Mouse (Mus musculus): ENCODE measurements around the gene Mettl21c. TPM values are rescaled to one million over a fixed set of nuclear protein-coding genes. Genes with fewer than 3 reads are reported as not detected.

Gene Mettl21c
- polyA plus RNA-seq, 1 experiment from 2014 or later = 1.2 TPM

DNA sequence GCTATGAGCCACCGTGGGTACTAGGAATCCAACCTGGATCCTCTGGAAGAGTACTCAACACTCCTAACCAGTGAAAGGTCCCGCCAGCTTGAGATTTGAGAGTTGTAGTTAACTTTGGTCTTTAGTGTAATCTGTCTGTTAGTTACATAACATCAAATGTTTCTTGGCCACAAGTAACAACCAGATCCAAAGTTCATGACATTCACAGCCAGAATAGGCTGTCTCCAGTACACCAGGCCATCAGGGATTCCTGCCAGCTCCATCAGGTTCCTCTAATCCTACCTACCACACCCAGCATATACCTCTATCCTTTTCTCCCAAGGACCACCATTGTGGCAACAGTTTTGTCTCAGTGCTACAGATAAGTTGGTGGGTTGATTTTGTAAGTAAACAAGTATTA lies 4.3 kb downstream of the Mettl21c start:
- Histone ChIP-seq H3K36me3 (no peaks in the 10 kb centered on the region), H3K4me3 (no peak overlapping the region), H3K27ac (no peak overlapping the region), H3K9ac (no peak overlapping the region), H3K4me1 (no peaks in the 10 kb centered on the region), H3K9me3 (replicated peaks) (no peaks in the 10 kb centered on the region), H3K4me2 (replicated peaks) (no peak overlapping the region), H3K27me3 (no peaks in the 10 kb centered on the region)
- ATAC-seq (ENCODE audit: low FRiP score) = no peak
- WGBS = 96% methylated on average over 2 of the region's 2 CpGs

DNA sequence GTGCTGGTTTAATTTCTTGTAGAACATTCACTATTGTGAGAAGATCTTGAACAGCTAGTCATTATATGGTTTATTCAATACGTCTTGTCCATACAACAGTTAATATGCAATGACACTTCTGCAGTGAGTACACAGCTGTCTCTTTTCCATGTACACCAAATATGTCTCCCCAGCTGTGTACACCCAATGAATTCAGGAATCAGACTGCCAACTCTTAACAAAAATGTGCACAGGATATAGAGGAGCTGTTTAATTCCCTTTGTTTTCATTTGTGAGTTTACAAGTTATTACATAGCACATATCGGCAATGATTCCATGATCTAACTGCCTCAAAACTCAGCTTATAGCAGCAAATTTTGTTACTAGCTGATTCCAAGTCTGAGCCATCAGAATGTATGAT lies 15.3 kb downstream of the Mettl21c start:
- ATAC-seq (ENCODE audit: low FRiP score) = no peak
- H3K4me1 ChIP-seq = no peaks in the 10 kb centered on the region
- H3K4me3 ChIP-seq = no peak overlapping the region
- H3K4me2 ChIP-seq (replicated peaks) = no peak overlapping the region
- H3K9ac ChIP-seq = no peak overlapping the region
- peaks cover 12% of the 10 kb centered on the region for H3K36me3 ChIP-seq
- H3K9me3 ChIP-seq (replicated peaks) = no peaks in the 10 kb centered on the region
- no peaks in the 10 kb centered on the region for H3K27me3 ChIP-seq
- no peak overlapping the region for H3K27ac ChIP-seq
- 95% methylated on average over 2 of the region's 2 CpGs for WGBS

DNA sequence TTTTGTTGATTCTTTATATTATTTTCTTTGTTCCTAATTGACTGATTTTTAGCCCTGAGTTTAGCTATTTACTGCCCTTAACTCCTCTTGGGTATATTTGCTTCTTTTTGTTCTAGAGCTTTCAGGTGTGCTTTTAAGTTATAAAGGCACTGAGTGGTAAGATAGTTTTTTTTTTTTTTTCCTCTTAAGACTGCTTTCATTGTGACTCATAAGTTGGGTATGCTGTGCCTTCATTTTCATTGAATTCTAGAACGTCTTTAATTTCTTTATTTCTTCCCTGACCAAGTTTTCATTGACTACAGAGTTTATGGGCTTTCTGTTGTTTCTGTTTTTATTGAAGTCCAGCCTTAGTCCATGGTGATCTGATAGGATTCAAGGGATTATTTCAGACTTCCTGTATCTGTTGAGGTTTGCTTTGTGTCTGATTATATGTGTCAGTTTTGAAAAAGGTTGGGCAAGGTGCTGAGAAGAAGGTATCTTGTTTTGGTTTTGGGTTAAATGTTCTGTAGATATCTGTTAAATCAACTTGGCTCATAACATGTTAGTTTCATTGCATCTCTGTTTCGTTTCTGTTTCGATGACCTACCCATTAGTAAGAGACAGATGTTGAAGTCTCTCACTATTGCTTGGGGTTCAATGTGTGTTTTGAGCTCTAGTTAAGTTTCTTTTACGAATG lies 22.8 kb downstream of the Mettl21c start:
- WGBS = 96% methylated on average over 4 of the region's 4 CpGs
- no peak overlapping the region for H3K9ac ChIP-seq
- peaks cover 59% of the 10 kb centered on the region for H3K36me3 ChIP-seq
- H3K9me3 ChIP-seq (replicated peaks) = peaks cover 4% of the 10 kb centered on the region; the same call in 1 of the 2 replicates
- no peak overlapping the region for H3K27ac ChIP-seq
- H3K27me3 ChIP-seq = no peaks in the 10 kb centered on the region
- ATAC-seq (ENCODE audit: low FRiP score) = no peak
- H3K4me2 ChIP-seq (replicated peaks) = no peak overlapping the region
- no peak overlapping the region for H3K4me3 ChIP-seq
- no peaks in the 10 kb centered on the region for H3K4me1 ChIP-seq

DNA sequence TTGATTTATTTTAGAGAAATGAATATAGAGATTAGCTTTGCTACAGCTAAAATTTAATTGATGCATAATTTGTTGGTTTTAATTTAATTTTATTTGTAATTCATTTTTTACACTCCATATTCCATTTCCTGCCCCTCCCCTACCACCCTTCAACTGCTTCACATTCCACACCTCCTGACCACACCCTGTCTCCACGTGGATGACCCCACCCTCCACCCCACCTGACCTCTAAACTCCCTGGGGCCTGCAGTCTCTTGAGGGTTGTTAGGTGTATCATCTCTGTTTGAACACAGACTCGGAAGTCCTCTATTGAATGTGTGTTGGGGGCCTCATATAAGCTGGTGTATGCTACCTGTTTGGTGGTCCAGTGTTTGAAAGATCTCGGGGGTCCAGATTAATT lies 48.7 kb downstream of the Mettl21c start:
- H3K4me2 ChIP-seq (replicated peaks) = no peak overlapping the region
- H3K36me3 ChIP-seq = peaks cover 38% of the 10 kb centered on the region
- no peak for ATAC-seq (ENCODE audit: low FRiP score)
- H3K4me3 ChIP-seq = no peak overlapping the region
- H3K27me3 ChIP-seq = no peaks in the 10 kb centered on the region
- no peaks in the 10 kb centered on the region for H3K4me1 ChIP-seq
- no peak overlapping the region for H3K9ac ChIP-seq
- no peaks in the 10 kb centered on the region for H3K9me3 ChIP-seq (replicated peaks)
- WGBS = 82% methylated on average over 3 of the region's 3 CpGs
- no peak overlapping the region for H3K27ac ChIP-seq

DNA sequence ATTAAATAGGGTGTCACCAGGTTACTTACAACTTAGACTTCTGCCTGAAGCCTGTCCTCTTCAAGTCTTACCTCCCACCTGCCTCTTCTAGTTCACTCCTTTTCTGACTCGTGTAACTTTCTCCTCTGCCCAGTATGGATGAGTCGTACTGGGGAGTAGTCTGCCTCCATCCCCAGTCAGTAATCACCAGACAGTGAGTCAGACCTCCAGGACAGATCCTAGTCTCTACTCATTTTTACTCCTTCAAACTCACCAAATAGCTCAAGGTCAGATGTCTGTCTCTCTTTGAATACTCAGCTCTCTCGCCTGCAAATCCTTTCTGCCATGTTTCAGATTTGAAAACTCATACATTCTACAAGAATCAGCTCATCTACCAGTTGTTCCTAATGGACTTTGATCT lies 50.5 kb downstream of the Mettl21c start:
- no peak overlapping the region for H3K27ac ChIP-seq
- no peak for ATAC-seq (ENCODE audit: low FRiP score)

DNA sequence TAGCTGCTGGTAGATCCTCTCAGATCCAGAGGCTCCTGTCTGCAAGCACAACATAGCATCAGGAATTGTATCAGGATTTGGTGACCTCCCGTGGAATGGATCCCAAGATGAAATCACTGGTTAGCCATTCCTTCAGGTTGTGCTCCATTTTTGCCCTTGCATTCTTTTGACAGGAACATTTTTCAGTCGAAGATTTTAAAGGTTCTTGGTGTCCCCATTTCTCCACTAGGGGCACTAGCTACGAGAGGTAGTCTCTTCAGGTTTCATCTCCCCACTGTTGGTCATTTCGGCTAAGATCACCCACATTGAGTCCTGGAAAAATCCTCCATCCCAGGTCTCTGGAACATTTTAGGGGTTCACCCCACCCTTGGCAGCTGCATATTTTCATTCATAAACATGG lies 53.1 kb downstream of the Mettl21c start:
- no peak overlapping the region for H3K4me2 ChIP-seq (replicated peaks)
- no peaks in the 10 kb centered on the region for H3K9me3 ChIP-seq (replicated peaks)
- H3K4me1 ChIP-seq = no peaks in the 10 kb centered on the region
- no peak overlapping the region for H3K4me3 ChIP-seq
- H3K27me3 ChIP-seq = no peaks in the 10 kb centered on the region
- H3K27ac ChIP-seq = no peak overlapping the region
- H3K36me3 ChIP-seq = peaks cover 35% of the 10 kb centered on the region
- 88% methylated on average over 4 of the region's 4 CpGs for WGBS
- no peak for ATAC-seq (ENCODE audit: low FRiP score)
- no peak overlapping the region for H3K9ac ChIP-seq

More for the DNA sequence above, 50.5 kb downstream of the Mettl21c start:
- no peaks in the 10 kb centered on the region for H3K4me1 ChIP-seq
- peaks cover 41% of the 10 kb centered on the region for H3K36me3 ChIP-seq
- no peaks in the 10 kb centered on the region for H3K9me3 ChIP-seq (replicated peaks)
- no peaks in the 10 kb centered on the region for H3K27me3 ChIP-seq
- no peak overlapping the region for H3K4me2 ChIP-seq (replicated peaks)
- H3K9ac ChIP-seq = no peak overlapping the region
- WGBS = 91% methylated on average over 3 of the region's 3 CpGs
- no peak overlapping the region for H3K4me3 ChIP-seq

DNA sequence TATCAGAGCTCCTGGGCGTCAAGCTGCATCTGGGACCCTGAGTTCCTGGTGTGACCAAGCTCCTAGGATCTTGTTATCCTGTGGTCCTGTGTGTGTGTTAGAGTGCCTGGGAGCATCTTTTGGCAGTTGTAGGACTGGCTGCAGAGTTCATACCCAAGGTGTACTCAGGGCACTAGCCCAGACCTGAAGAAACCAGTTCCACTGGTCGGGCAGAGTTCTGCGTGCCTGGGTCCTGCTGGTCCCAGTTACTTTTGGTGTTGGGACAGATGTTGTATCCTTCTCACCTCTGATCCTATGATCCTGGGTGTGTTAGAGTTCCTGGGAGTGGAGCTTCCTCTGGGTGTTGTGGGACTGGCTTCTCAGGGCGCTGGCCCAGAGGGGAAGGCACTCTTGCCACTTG lies 55.5 kb downstream of the Mettl21c start:
- no peak for ATAC-seq (ENCODE audit: low FRiP score)
- H3K9me3 ChIP-seq (replicated peaks) = no peaks in the 10 kb centered on the region
- H3K27ac ChIP-seq = no peak overlapping the region
- peaks cover 38% of the 10 kb centered on the region for H3K36me3 ChIP-seq
- 97% methylated on average over 4 of the region's 4 CpGs for WGBS
- no peaks in the 10 kb centered on the region for H3K27me3 ChIP-seq
- H3K4me2 ChIP-seq (replicated peaks) = no peak overlapping the region
- no peak overlapping the region for H3K9ac ChIP-seq
- H3K4me3 ChIP-seq = no peak overlapping the region
- H3K4me1 ChIP-seq = no peaks in the 10 kb centered on the region

Other genes starting within 250 kb of the Mettl21c start
- 22.5 and 24.6 TPM in 2 replicates for gene Uxs1, start 192.2 kb downstream of the Mettl21c start, polyA plus RNA-seq (2016; fragmentation: Nextera tagmentation; extraction: Ambion mirVana)
- gene Tpp2, start 86.4 kb downstream of the Mettl21c start, polyA plus RNA-seq (2016; fragmentation: Nextera tagmentation; extraction: Ambion mirVana) = 64.0 and 70.9 TPM in 2 replicates
- gene Gm8251, start 41.9 kb upstream of the Mettl21c start, polyA plus RNA-seq (2016; fragmentation: Nextera tagmentation; extraction: Ambion mirVana) = 0.08 and 0.18 TPM in 2 replicates
- gene Tex30, start 82.4 kb upstream of the Mettl21c start, polyA plus RNA-seq (2016; fragmentation: Nextera tagmentation; extraction: Ambion mirVana) = 62.8 and 66.0 TPM in 2 replicates
- gene Kdelc1, start 98.8 kb upstream of the Mettl21c start, polyA plus RNA-seq (2016; fragmentation: Nextera tagmentation; extraction: Ambion mirVana) = 47.5 and 49.9 TPM in 2 replicates
- 24.8 and 30.8 TPM in 2 replicates for gene Bivm, start 98.9 kb upstream of the Mettl21c start, polyA plus RNA-seq (2016; fragmentation: Nextera tagmentation; extraction: Ambion mirVana)
- 41.3 and 49.4 TPM in 2 replicates for gene Ercc5, start 127.7 kb upstream of the Mettl21c start, polyA plus RNA-seq (2016; fragmentation: Nextera tagmentation; extraction: Ambion mirVana)
- not detected in 2 replicates for gene Mettl21e, start 198.9 kb upstream of the Mettl21c start, polyA plus RNA-seq (2016; fragmentation: Nextera tagmentation; extraction: Ambion mirVana)